Mouse (Mus musculus) right cerebral cortex, adult 2 months (tissue): Measurements from ENCODE around the gene Rhot1.
"Not testable (repeated sequence)": the region's sequence is repeated elsewhere in the genome, so short reads cannot be mapped to it uniquely, and the experiment has no call there.

Source experiments
- DNase-seq, 2 experiments: peaks; one replicate each; pipeline ENCODE4 v3.0.0; 2021 to 2022; ENCODE audit warnings: low spot score in 2 of 2

The Rhot1 gene

DNA sequence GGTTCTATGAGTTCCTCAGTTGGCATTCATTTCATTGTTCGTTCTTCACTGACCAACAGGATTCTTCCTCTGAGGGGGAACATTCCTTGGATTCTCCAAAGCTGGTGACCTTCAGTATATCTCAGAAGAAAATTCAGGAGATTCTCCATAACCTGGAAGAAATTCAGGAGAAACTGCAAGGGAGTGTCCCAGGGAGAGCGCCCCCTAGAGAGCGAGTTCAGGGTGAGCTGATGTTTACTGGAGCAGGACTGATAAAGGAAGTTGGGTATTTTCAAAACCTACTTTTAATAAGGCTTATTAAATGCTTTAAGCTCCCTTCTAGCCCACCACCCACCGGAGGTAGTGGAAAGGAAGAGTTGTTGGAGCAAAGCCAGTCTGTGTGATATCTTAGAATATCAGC, 15.0 kb upstream of the Rhot1 start:
- no peak for DNase-seq

- no peak for DNase-seq
Observed at GRCm38 (mm10) chr11:80196351-80196750, 12.5 kb upstream of the Rhot1 start.

- DNase-seq: no peak
Observed at GRCm38 (mm10) chr11:80199316-80199715, 9.5 kb upstream of the Rhot1 start.

DNA sequence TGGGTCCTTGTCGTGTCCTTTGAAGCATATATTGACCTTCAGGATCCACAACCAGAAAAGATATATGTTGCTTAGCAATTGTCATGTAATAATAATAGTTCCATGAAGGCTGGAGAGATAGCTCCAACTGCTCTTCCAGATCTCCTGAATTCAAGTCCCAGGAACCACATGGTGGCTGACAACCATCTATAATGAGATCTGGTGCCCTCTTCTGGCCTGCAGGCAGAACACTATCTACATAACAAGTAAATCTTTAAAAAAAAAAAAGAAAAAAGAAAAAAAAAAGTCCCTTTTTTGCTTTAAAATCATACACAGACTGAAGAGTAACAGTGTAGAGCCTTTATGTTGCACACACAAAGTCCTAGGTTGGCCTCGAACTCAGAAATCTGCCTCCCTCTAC, 9.0 kb upstream of the Rhot1 start:
- DNase-seq: no peak

- no peak for DNase-seq
Observed at GRCm38 (mm10) chr11:80200326-80200725, 8.5 kb upstream of the Rhot1 start.

DNA sequence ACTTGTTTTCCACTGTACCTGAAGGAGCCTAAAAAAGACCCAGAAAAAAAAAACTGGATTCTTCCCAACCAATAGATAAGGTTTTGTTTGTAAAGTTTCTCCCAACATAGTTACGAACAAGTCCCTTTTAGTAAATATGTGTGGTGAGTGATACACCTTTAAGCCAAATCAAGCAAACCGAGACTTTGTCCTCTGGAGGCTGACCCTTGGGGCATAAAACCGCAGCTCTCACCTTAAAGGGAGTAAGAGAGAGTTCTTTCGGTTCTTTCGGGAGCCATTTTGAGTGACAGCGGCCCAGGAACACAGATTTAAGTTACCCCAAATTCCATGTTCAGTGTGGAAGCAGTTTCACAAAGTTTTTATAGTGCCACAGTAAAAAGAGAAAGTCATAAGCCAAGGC, 6.5 kb upstream of the Rhot1 start:
- no peak for DNase-seq

GRCm38 (mm10) chr11:80204037-80204436, 4.8 kb upstream of the Rhot1 start:
- no peak for DNase-seq

DNA sequence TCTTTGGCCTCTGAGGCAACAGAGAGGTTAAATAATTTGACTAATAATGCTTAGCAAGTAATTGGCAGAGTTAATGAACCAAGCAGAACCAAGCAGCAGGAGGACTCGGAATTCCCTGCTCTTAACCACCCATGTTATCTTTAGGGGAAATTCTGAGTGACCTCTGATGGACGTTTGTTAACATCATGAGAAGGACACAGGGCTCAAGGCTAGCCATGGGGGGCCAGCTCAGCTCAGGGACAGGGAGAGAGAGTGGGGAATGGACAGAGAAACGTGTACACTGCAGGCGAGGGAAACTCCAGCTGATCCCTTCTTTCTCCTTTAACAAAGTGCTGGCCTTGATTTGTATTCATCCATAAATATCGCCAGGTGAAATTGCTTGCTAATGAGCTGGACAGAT, 3.9 kb upstream of the Rhot1 start:
- DNase-seq: no peak

DNA sequence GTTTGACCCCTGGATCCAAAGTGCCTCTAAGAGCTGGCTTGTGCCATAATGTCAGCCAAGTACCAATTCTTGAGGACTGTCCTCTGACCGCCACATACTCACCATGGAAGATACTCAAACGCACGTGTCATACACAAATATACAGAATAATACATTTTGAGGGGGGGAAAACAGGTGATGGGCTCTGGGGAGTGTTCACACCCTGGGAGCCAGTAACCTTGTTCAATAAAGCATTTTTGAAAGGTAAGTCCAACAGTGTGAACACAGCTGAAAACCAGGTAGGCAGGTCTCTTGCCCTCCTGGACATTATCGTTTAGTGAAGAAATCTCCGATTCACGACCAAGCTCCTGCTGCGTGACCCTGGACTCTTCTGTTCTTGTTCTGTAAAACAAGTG, 357 bp upstream of the Rhot1 start:
- DNase-seq: no peak

DNA sequence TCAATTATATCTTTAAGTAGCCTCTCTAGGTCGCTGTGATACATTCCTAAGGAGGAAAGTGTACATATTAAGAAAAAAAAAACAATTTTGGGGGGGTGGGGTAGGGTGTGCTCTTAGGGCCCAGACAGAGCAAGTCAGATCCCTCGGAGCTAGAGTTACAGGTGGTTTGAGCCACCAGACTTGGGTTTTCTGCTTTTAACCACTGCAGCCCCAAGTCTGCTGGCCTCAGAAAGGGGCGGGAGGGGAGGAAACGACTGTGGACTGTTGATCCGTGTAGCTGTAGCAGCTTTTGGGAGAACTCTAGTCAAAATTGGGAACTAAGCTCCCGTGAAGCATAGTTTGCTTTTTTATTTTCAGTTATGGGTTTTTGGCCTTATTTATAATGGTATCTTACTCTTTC, 1.5 kb downstream of the Rhot1 start:
- DNase-seq: no peak

- no peak for DNase-seq
Observed at GRCm38 (mm10) chr11:80212282-80212681, 3.5 kb downstream of the Rhot1 start.

DNA sequence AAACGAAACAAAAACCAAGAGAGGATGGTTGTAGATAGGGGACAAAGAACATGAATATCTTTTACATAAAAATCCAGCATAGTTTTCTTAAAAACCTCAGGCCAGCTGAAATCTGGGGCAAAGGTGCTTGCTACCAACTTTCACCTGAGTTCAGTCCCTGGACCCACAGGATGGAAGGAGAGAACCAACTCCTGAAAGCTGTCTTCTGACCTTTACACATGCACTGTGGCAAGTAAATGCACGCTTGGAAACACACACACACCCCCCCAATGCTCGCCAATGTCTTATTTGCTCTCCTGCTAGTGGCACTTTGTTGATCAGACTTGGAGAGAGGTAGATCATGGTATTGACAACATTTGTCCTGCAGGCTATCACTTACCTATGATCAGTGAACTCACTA, 6.5 kb downstream of the Rhot1 start:
- DNase-seq: no peak

- DNase-seq: peak in 1 of 2 experiments; percentile 27
Observed at GRCm38 (mm10) chr11:80218657-80219293, 10.0 kb downstream of the Rhot1 start.

DNA sequence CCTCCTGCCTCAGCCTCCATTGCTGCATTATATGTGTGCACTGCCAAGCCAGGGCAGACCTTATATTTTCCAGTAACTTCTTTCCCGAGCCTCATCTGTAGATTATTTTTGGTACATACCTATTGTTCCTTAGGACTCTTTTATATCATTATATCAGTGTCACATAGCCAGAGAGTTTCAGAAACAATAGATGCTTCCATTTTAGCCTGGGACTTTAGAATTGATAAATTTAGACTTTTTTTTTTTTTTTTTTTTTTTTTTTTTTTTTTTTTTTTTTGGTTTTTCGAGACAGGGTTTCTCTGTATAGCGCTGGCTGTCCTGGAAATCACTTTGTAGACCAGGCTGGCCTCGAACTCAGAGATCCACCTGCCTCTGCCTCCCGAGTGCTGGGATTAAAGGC, 21.2 kb downstream of the Rhot1 start:
- not testable (repeated sequence) for DNase-seq

- no peak for DNase-seq
Observed at GRCm38 (mm10) chr11:80237278-80237677, 28.5 kb downstream of the Rhot1 start.

DNA sequence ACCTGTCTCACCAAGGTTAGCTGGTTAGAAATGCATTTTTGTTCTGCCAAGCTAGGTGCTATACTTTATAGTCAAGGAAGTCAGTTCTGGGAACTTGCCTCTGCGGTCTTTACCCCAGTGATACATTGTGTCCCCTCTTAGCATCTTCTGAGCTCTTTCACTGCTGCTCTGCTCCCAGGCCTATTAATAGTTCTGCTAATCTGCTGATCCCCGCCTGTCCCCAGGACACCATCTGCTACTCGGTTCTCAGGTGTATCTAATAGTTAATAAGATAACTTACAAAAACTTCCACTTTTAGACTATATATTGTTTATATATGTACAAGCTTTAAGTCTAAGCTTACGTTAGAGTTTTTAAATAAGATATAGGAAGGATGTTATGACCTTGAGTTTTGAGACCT, 29.5 kb downstream of the Rhot1 start:
- DNase-seq: no peak

DNA sequence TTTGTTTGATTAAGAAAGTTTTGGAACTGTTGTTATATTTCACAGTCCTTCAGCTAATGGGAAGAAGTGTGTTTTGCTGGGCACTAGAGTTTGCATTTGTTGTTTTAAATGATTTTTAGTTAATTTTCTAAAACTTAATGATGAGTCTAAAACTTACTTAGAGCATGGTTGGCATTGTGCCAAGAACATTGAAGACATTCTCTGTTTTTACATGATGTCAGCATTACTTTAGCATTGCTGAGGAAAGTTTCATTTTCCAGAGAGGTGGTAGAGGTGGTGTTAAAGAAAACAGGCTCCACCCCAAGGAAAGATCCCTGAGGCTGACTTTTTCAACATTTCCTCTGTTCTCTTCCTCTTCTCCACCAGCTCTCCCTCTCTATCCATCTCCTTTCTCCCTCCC, 38.2 kb downstream of the Rhot1 start:
- DNase-seq: no peak

GRCm38 (mm10) chr11:80248531-80248930, 39.7 kb downstream of the Rhot1 start:
- DNase-seq: no peak

GRCm38 (mm10) chr11:80264137-80264536, 55.3 kb downstream of the Rhot1 start:
- no peak for DNase-seq

DNA sequence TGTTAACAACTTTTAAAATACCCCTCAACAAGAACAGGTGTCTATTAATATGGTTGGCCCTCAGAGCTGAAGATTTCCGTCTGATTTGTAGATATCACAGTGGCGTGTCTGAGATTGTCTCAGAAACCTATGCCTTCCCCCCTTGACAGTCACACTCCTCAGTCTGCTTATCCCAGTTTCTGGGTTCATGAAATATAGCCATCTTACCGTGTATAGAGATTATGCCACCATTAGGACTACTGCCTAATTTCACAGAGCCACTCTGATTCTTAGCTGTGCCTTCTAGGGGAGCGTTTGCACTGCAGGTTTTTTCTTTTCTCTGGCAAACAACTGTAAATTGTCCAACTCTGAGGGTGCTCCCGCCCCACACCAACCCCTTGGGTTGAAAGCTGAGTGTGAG, 62.3 kb downstream of the Rhot1 start:
- no peak for DNase-seq

GRCm38 (mm10) chr11:80275011-80275410, 66.2 kb downstream of the Rhot1 start:
- no peak for DNase-seq

DNA sequence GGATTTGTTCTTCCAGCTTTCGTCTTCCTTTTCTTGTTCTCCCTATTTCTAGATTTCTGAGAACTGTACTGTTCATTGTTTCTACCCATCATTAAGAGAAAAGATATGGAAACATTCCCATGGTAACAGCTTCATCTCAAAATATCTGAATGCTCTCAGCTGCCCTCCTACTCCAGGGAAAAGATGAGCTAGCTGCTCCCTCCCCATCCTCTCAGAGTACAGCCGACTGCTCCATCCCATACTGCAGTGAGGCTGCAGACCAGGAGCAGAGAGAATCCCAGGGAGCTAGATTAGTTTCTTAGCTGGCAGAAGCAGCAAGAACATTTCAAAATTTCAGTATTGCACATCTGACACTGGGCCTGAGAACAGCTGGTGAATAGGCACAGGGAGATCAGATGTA, 69.2 kb downstream of the Rhot1 start:
- peak in 1 of 2 experiments; percentile 46 for DNase-seq

DNA sequence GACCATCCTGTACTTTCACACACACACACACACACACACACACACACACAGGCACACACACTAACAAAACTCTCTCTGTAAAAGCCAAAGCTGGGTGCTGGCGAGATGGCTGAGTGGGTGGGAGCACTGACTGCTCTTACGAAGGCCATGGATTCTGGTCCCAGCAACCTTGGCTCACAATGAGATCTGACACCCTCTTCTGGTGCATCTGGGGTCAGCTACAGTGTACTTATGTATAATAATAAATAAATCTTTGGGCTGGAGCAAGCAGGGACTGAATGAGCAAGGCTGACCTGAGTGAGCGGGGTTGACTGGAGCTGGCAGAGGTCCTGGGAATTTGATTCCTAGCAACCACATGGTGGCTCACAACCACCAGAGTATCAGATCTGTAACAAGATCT, 75.0 kb downstream of the Rhot1 start:
- no peak for DNase-seq

DNA sequence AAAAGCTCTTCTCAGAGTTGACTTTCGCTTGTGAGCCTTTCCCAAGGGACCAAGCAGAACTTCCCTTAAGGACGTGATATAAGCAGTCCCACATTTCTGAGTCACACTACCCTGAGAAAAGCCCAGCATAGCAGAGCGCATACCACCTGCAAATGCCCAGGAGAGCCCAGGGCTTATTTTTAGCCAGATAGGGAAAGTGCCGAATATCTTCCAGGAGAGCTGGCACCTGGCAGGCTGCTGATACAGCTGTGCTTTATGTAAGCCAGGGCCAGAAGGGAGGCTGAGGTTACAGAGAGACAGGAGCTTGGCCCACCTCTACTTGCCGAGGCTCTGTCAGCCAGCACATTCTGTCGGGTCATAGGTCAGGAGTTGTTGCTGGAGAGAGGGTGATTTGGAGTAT, 75.8 kb downstream of the Rhot1 start:
- DNase-seq: no peak
